Mouse (Mus musculus): ENCODE data around the gene Pon3.

DNA sequence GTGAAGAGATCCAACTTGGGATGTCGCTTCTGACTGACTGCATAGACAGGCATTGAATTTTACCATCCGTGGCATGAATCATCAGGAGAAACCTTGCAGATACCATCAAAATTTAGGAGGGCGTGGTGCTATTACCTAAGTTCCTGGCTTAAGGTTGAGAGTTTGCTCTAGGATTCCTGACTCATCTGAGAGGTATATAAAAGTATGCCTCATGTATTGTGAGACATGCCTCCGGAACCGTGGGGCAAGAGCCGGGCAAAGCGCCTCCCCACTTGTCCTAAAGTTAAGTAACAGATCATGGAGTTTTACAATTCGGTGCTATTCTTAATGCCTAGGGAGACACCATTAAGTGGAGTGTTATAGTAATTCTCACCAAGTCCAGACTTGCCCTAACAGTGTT is 44.5 kb upstream of the Pon3 start:
- TF ChIP-seq CTCF (IDR thresholded peaks at IDR 0.05; ENCODE audit: low read depth, low read length), result no peak
- no peak for TF ChIP-seq POLR2A (IDR thresholded peaks at IDR 0.05; ENCODE audit: insufficient read depth, low read length)
- no peak for TF ChIP-seq EP300 (IDR thresholded peaks at IDR 0.05; ENCODE audit: insufficient read depth, low read depth, low read length)
